Mouse (Mus musculus) lung, postnatal 14 days (tissue): ENCODE results near the gene Cfap157.

ENCODE experiments used
- DNase-seq: peaks from one replicate; pipeline ENCODE4 v3.0.0; 2021

Cfap157 gene

DNA sequence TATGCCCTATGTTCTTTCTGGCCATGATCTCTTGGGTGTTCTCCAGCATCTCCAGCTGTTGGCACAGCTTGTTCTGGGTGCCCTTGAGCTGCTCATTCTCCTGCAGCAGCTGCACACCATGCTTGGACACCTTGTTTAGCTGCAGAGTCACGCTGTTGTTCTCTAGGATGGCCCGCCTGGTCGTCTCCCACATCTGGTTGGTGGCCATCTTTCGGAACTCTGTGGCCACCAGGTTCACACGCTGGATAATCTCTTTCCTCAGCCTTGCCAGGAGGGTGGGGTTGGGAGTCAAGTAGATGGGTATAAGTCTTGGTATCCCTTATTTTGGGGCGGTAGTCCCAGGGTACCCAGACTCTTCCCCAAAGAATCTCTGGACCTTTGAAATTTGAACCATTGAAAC is 4.5 kb downstream of the Cfap157 start:
- DNase-seq = no peak

GRCm38 (mm10) chr2:32779131-32779530 is 5.1 kb downstream of the Cfap157 start:
- DNase-seq = peak; percentile 84

DNA sequence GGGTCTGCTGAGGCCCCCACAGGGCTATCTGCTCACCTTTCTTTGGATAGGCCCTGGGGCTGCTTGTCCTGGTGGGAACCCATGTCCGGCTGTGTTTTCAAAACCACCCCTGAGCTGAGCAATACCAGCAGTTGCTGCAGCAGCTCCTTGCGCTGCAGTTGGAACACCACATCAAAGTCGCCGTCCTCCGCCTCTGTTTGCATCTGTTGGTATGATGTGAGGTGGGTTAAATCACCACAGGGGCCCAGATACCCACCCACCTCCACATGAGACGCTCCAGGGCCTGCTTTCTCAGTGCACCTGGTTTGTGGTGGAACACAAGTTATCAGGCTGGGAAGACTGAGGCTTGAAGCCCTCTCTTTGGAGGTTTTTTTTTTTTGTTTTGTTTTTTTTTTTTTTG is 6.1 kb downstream of the Cfap157 start:
- no peak for DNase-seq

GRCm38 (mm10) chr2:32776192-32776591 is 8.0 kb downstream of the Cfap157 start:
- no peak for DNase-seq

DNA sequence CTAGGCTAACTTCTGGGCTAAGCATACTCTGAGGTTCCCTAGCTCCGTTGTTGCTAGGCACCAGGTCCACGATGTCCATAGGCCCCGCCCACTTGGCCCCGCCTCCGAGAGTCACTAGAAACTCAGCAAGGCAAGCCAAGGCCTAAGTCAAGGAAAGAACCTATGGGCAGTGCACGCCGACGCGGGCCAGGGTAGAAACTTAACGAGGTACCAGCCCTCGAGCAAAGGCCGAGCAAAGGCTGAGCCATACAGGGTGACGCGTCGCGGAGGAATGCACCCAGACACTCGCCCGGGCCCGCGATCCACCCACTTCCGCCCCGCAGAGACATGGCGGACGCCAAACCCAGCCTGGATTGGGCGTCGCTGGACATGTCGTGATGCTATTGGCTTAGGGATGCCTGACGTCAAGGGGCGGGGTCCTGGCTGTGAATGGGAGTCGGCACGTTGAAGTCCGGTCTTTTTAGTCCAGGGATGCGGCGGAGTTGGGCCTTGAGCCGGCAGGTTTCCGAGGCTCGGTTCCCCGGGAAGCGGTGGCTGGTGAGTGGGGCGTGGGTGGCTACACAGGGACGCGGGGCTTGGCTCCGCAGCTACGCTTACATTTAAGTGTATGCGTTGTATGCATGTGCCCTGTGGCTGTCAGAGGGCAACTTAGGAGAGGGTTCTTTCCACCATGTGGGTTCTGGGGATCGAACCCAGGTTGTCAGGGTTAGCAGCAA is 8.7 kb downstream of the Cfap157 start, which contains the start of the genes Ttc16 and Ptrh1:
Gene Ttc16, minus strand, starts transcription at position 275 of the 716 bp plus-strand sequence.
Gene Ptrh1, plus strand, starts transcription at position 428 of the 716 bp plus-strand sequence.
- peak; percentile 98 for DNase-seq

GRCm38 (mm10) chr2:32772626-32773279 is 11.5 kb downstream of the Cfap157 start:
- DNase-seq = no peak

DNA sequence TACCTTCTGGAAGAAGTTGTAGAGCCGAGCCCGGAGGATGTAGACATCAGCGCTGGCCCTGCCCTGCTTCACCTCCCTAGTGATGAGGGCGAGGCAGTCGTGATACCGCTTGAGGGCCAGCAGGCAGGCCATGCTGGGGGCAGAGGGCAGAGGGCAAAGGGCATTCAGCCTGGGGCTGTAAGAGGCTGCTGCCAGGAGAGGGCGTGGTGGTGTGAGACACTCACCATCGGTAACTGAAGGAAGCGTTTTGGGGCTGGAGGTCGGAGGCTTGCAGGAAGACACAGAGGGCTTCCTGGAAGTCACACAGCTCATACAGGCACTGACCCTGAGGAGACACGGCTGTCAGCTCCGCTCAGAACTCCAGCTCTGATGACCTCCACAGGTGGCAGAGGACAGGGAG is 12.3 kb downstream of the Cfap157 start:
- DNase-seq = no peak

DNA sequence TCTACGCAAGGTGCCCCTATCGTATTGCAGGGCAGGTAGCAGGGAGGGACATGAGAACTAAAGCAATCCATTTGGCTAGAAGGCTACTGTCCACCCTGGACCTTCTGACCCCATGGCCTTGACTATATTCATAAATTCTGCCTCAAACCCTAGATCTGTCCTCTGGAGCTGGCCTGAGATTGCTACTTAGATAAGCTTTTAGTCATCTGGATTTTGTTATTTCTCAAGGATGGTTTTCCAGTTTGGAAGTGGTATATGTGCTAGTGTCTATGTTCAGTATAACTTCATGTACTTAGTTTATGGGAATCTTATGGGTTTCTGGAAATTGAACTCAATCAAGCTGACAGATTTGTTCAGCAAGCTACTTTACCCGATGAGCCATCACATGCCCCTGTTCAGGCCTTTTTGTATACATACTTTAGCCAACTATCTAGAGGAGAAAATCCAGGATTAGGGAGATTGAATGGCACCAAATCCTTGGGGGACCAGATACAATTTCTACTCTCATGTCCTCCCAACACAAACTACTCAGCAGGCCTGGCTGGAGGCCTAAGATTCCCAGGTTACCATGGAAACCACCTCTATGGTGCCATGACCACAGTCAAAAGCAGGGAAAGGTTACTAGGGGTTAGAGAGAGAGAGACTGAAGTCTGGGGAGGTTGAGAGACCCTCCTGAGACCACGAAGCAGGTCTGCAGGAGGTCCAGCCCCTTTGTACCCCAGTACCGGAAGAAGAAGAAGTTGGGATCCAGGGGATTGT is 14.7 kb downstream of the Cfap157 start:
- no peak for DNase-seq

DNA sequence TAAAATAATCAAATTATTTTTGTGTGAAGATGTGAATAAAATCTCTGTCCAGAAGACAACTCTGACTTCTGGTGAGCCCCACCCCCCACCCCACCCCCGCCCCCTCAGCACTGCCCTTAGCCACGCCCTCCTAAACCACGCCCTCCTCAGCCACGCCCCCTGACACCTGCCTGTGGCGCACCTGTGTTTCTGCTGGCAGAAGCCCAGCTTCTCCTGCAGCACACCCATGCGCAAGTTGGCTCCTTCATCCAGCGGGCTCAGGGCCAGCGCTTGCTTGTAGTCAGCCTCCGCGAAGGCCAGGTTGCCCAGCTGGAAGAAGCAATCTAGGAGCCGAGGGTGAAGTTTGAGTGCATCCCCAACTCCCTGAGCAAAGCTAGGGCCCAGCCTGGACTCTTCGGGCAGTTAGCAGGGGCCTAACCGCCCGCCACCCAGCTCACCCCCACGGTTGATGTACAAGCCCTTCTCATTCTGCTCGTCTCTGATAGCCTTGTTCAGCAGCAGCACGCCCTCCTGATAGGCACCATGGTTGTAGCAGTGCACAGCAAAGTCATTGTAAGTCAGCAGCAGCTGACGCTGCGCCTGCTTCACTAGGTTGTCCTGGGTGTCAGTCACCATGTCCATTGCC is 15.5 kb downstream of the Cfap157 start:
- peak; percentile 66 for DNase-seq

- no peak for DNase-seq
Observed at GRCm38 (mm10) chr2:32767241-32767640, 17.0 kb downstream of the Cfap157 start.

GRCm38 (mm10) chr2:32763353-32763752 is 20.9 kb downstream of the Cfap157 start:
- DNase-seq = no peak

- DNase-seq = no peak
Observed at GRCm38 (mm10) chr2:32761859-32762258, 22.4 kb downstream of the Cfap157 start.

DNA sequence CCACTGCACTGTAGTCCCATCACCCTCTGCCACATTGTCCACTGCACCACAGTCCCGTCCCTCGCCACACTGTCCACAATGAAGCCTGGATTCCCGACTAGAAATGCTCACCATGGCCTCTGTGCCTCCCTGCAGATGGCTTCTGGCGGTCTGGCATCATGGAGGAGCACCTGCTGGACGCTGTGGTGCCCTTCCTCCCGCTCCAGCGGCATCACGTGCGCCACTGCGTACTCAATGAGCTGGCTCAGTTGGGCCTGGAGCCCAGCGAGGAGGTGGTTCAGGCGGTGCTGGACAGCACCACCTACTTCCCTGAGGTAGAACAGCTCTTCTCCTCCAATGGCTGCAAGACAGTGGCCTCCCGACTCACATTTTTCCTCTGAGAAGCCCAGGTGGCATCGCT is 22.9 kb downstream of the Cfap157 start:
- DNase-seq = no peak

DNA sequence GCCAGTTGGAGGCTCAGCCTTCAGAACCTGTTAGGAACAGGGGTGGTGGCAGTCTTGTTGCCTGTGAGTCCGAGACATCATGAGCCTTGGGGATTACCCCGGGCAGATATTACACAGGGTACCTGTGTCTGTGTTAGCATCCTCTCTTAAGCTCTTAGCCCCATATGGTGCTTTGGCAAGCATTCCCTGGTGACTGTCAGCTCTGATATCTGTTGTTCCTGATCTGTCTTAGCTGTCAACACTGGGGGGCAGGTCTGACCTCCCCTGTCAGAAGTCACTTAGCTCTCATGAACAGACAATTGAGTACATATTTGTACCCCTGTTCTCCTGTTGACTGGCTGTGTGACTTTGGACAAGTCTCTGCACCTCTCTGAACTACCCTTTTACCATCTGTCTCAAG is 25.2 kb downstream of the Cfap157 start:
- no peak for DNase-seq

DNA sequence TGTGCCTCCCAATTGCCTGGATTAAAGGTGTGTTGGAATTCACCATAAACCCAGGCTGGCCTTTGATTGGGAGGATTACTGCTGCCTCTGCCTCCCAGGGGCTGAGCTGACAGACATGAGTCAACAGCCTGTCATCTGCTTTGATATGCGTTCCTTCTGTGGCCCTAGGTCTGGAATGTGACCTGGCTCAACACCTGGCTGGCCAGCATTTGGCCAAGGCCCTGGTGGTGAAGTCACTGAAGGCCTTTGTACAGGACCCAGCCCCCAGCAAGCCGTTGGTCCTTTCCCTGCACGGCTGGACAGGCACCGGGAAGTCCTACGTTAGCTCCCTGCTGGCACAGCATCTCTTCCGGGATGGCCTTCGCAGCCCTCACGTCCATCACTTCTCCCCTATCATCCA is 25.7 kb downstream of the Cfap157 start:
- DNase-seq = no peak

GRCm38 (mm10) chr2:32757056-32757845 is 27.0 kb downstream of the Cfap157 start, which contains the start of gene Tor2a:
Tor2a (plus strand) TSS chr2:32757234.
- peak; percentile 98 for DNase-seq

- DNase-seq = no peak
Observed at GRCm38 (mm10) chr2:32756674-32757055, 27.6 kb downstream of the Cfap157 start.

- DNase-seq = no peak
Observed at GRCm38 (mm10) chr2:32752181-32752580, 32.0 kb downstream of the Cfap157 start.

- no peak for DNase-seq
Observed at GRCm38 (mm10) chr2:32751665-32752033, 32.6 kb downstream of the Cfap157 start.

DNA sequence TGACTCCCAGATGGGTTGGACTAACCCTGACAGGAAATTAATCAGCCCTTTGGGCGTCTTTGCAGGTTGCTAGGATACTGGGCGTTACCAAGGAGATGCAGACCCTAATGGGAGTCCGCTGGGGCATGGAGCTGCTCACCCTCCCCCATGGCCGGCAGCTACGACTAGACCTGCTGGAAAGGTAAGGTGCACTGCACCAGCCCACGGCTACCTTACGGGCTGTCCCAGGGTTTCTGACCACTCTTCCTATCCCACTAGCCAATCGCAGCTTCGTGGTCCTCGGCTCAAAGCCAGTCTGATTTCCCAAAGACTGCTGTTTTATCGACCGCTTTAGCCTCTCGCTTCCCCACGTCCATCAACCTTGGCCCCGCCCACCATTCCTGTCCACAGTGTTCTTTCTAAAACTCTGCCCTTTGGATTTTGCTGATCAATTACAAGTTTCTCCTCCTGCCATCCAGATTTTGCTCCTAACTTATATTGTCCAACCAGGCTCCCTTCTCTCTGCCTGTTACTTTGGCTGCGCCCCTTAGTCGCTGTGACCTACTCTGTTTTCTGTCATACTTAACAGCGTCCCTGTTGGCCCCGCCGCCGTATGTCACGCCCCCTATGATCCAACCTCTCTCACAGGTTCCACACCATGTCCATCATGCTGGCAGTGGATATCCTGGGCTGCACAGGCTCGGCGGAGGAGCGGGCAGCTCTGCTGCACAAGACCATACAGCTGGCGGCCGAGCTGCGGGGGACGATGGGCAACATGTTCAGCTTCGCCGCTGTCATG is 33.2 kb downstream of the Cfap157 start:
- peak; percentile 55 for DNase-seq

- no peak for DNase-seq
Observed at GRCm38 (mm10) chr2:32750199-32750598, 34.0 kb downstream of the Cfap157 start.

DNA sequence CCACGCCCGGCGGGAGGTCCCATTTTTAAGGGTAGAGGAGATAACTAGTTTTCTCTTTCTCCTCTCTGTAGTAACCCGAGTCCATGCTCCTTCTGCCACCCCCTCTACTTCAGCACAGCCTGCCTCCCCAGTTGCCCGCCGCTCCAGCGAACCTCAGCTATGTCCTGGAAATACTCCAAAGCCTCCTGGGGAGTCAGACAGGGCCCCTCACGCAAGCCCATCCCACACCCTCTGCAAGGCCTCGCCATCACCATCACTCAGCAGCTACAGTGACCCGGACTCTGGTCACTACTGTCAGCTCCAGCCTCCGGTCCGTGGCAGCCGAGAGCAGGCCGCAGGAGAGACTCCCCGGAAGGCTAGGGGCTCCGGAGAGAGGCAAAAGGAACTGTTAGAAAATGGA is 35.1 kb downstream of the Cfap157 start:
- DNase-seq = no peak
